Mouse (Mus musculus) megakaryocyte, embryonic 14.5 days (primary cell): ENCODE measurements around the gene Tprgl.

ENCODE experiments used
- FLI1 ChIP-seq: IDR thresholded peaks from 2 replicates; pipeline ENCODE4 v1.6.1; 2012; ENCODE audit warnings: low read length, inconsistent platforms, mixed read lengths
- GATA1 ChIP-seq: IDR thresholded peaks from 3 replicates; pipeline ENCODE4 v1.6.1; 2012; ENCODE audit warnings: mixed read lengths, low read length, inconsistent platforms, borderline replicate concordance

DNA sequence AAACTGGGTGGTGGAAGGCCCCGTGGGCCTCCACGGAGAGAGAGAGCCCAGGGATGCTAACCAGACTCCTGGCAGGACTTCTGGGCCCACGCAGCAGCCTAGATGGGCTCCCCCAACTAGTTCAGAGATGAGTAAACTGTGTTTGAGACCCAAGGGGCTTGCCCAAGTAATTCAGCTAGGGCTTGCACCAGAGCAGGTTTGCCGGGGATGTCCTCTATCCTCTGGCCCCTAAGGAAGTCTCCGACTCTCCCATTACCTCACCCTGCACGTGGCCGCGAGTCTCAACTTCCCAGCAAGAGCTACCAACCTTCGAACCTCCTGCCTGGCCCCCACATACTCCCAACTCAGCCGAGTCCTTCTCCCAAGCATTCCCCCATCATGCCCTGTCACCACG is 50.6 kb downstream of the Tprgl start:
- TF ChIP-seq GATA1: no peak
- TF ChIP-seq FLI1: no peak
